Mouse (Mus musculus): ENCODE measurements around the gene 2810021J22Rik.
A peak's percentile ranks its signal among the peaks of the same experiment; 100 is the strongest.
"Not testable (repeated sequence)": the region's sequence is repeated elsewhere in the genome, so short reads cannot be mapped to it uniquely, and the experiment has no call there.

2810021J22Rik gene

DNA sequence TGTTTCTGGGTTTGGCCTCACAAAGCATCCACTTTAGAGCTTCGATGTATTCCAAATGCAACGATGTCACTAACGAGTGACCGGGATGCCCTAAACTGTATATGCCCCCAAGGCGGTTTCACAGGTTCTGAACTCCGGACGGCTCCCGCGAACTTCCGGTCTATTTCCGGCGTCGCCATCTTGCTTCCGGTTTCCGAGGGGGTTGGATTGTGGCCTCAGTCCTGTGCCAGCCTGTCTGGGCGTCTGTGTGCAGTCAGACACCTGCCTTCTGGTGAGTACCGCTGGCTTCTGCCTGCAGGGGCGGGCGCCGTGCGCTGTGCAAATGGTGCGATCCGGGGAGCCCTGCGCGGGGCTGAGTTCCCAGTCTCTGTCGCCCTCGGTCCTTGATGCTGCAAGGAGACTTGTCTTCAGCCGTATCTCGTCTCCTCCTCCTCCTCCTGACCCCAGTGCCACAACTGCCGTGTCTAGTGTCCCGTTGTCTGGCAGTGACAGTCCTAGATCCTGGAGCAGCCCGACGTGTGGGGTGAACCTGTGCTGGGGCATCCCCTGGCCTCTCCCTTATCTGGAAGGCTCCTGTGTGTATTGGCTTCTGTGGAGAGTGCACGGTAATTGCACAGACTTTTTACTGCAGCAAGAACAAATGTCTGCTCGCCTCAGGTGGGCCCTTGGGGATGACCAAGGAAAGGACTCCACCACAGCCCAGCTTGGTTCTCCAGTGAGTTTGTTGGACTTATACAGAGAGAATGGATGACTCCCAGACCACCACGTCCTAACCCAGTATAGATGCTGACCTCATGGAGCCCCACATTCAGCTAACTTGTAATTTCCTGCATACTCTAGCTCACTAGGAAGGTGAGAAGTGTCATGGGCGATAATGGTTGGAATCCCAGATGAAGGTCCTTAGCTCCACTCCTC is at the start of gene 2810021J22Rik:
TSS of gene 2810021J22Rik (plus strand) at position 178 of the 915 bp plus-strand sequence.
- peak; percentile 86 for DNase-seq (ENCODE audit: low read depth, low spot score)

- DNase-seq (ENCODE audit: low read depth, low spot score) = not testable (repeated sequence)
Observed at GRCm38 (mm10) chr11:58828937-58829336, 38.1 kb upstream of the 2810021J22Rik start, which contains the start of gene Olfr312. Gene Olfr312, plus strand, starts transcription at chr11:58829237.

GRCm38 (mm10) chr11:58829764-58830163 is 37.3 kb upstream of the 2810021J22Rik start:
- no peak for DNase-seq (ENCODE audit: low read depth, low spot score)

DNA sequence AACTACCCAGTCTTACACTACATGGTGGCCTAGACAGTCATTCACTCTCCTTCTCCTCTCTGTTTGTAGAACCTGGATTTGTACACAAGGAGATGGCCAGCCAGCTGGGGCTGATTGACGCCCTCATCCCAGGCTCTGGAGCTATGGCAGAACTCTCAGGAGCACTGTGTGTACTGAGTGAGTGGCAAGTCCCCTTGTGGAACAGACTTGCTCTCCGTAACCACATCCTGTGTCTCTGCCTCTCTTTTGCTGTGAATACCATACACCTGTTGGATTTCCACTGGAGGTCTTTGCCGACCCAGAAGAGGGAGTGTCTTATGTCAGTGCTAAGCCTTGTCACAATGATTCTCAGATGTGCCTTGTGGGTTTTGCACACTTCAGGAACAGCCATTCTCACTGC is 34.5 kb upstream of the 2810021J22Rik start:
- not testable (repeated sequence) for DNase-seq (ENCODE audit: low read depth, low spot score)

DNA sequence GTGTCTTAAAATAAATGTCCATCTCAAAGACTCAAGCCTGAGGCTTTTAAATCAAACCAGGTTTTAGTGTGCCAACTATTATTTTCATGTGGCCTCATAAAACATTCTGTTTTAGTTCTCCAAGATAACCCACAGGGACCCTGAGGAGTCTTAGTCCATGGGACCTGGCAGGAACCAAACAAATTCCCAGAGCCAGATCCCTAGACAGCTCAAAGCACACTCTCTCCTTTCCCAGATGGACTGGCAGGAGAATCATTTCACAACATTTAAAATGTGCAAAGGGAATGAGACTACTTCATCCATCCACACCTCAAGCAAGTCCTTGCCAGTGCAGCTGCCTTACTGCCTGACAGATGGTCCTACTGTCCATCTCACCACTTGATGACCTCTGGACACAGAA is 28.1 kb upstream of the 2810021J22Rik start, which contains the start of gene Olfr311:
TSS of gene Olfr311 (plus strand) at position 301 of the 400 bp plus-strand sequence.
- DNase-seq (ENCODE audit: low read depth, low spot score) = not testable (repeated sequence)

GRCm38 (mm10) chr11:58846919-58847461 is 20.0 kb upstream of the 2810021J22Rik start, which contains the start of gene Gm12258:
Gene Gm12258, plus strand, starts transcription at chr11:58847158.
- peak; percentile 99 for DNase-seq (ENCODE audit: low read depth, low spot score)

- DNase-seq (ENCODE audit: low read depth, low spot score) = no peak
Observed at GRCm38 (mm10) chr11:58847636-58848035, 19.4 kb upstream of the 2810021J22Rik start.

DNA sequence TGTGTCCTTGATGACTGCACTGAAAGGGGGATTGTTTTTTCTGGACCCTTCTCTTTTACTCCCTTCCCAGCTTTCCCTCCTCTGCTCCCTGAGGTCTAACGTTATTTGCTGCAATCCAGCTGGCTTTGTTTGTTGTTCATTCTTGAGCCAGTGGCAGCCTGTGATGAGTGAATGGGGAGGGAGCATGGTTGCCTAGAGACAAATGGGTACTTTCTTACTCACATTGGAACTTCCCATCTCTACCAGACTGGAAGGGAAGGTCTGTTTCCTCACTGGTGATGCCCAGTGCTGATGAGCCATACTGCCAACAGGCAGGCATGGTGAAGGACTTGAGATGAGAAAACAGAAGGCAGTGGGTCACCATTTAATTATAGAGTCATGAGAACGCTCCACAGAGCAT is 17.3 kb upstream of the 2810021J22Rik start:
- no peak for DNase-seq (ENCODE audit: low read depth, low spot score)

DNA sequence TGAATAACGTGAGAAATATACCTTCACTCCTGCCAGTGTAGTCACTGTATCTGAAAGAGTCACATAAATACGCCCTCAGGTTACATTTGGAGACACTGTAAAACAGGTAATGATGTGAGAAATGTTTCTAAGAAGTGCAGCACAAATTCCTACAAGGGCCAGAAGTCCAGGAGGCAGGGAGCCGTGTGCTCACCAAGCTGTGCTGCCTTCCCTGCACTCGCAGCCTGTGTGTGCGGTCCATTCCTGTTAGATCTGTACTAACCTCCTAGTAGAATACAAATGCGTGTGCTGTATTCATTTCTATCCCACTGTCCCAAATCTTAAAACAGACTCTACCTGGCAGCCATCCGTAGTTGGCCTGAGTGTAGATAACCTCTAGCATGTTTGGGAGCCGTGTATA is 6.3 kb upstream of the 2810021J22Rik start:
- DNase-seq (ENCODE audit: low read depth, low spot score) = no peak

DNA sequence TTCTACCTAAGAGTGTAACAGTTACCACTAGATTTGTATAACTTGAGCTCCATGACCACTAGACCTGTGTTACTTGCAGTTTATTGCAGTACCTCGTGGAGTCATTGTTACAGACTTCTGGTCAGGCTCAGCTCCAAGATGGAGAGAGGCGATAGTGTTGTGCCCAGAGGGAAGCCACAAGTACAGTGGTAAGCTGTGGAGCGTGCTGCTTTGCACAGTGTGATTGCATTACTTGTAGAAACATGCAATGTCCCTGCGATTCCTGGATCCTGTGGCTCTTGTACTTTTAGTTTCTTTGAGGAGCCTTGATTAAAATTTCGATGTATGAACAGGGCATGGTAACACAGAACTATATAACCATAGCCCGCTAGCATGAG is 926 bp downstream of the 2810021J22Rik start:
- no peak for DNase-seq (ENCODE audit: low read depth, low spot score)

GRCm38 (mm10) chr11:58870961-58871360 is 3.9 kb downstream of the 2810021J22Rik start:
- no peak for DNase-seq (ENCODE audit: low read depth, low spot score)

DNA sequence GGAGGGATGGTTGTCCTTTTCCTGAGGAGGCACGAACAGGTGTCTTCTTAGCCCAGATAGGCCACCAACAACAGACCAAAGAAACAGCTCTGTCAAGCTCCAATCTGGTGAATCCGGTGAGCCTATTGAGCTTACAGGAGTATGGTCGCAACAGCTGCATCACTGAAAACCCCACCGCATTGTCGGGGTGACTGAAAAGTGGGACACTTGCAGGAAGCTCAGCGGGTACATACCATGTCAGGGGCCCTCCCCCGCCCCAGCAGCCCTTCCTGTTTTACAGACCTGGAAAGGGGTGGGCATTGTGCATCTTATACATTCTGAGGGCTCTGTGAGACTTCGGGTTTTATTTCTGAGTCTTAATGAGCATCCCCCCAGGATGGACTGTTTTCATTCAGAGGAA is 16.7 kb downstream of the 2810021J22Rik start:
- DNase-seq (ENCODE audit: low read depth, low spot score) = no peak

- no peak for DNase-seq (ENCODE audit: low read depth, low spot score)
Observed at GRCm38 (mm10) chr11:58890511-58890910, 23.5 kb downstream of the 2810021J22Rik start.

GRCm38 (mm10) chr11:58894456-58894855 is 27.4 kb downstream of the 2810021J22Rik start:
- DNase-seq (ENCODE audit: low read depth, low spot score) = no peak

DNA sequence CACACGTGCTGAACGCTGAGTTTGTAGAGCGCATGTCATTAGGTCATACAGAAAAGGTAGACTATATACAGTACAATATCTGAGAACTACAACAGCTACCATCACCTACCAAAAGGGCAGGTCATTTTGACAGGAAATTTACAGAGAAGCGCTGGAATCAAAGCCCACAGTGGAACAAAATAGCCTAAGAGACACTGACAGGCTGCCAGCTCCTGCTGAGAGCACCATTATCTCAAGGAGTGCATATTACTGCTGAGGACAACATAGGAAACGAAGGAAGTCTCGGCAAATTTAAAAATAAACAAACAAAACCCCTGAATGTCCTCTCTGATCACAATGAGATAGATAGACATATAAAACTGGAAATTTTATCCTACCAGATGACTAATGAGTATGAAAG is 30.5 kb downstream of the 2810021J22Rik start:
- DNase-seq (ENCODE audit: low read depth, low spot score) = no peak

DNA sequence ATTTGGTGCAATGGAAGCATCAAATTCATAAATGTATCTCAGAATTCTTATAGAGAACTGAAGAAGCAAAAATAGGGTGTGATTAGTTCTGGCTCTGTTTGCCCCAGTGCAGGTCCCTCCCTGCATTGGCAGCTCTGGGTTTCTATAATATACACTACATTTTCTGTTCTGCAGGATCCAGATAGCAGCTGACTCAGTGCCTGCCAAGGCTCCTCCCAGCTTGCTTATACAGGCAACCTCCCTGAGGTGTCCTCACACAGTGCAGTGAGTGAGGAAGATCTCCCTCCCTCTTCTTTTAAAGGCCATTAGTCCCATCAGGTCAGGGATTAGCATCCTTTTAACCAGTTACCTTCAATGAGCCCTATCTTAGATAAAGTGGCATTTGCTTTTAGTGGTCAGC is 34.1 kb downstream of the 2810021J22Rik start:
- no peak for DNase-seq (ENCODE audit: low read depth, low spot score)

DNA sequence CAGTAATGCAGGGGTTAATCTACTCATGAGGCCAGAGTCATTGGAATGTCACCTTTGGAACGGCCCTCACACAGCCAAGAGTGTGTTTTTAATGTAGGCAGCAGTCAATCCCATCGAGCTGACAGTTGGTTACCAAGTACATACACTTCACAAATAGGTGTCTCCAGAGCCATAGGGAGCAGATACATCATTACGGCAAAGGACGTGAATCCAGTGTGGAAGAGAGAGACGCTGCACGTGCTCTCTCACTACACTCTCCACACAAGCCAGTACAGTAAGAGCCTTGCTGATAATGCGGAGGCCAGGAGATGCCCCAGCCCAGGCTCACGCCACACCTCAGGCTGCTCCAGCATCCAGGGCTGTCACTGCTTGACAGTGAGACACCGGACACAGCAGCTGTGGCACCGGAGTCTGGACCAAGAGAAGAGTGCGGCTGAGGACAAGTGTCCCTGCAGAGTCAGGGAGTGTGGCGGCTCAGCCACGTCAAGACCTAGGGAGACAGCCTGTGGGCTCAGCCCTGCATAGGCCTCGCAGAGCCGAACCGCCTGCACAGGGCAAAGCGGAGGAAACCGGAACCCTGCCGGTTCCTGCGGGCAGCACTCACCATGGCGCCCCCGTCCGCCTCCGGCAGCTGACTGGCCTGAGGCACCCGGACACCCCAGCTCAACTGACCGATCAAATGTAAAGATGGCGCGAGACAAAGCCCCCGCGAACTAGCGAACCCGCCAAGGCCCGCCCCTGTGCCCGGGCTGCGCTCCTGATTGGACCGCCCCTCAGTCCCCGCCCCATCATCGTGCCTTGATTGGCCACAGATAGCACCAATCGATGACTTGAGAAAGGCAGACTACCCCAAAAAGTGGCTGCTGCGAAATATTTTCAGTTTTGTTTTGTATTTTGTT is 36.7 kb downstream of the 2810021J22Rik start, which contains the start of gene Zfp39:
TSS of gene Zfp39 (minus strand) at position 715 of the 899 bp plus-strand sequence.
- peak; percentile 91 for DNase-seq (ENCODE audit: low read depth, low spot score)

- no peak for DNase-seq (ENCODE audit: low read depth, low spot score)
Observed at GRCm38 (mm10) chr11:58904410-58904718, 37.3 kb downstream of the 2810021J22Rik start.

GRCm38 (mm10) chr11:58904838-58905237 is 37.8 kb downstream of the 2810021J22Rik start:
- DNase-seq (ENCODE audit: low read depth, low spot score) = peak; percentile 70

GRCm38 (mm10) chr11:58913776-58914175 is 46.8 kb downstream of the 2810021J22Rik start:
- DNase-seq (ENCODE audit: low read depth, low spot score) = no peak

- peak; percentile 33 for DNase-seq (ENCODE audit: low read depth, low spot score)
Observed at GRCm38 (mm10) chr11:58914461-58915028, 47.5 kb downstream of the 2810021J22Rik start.
